ENCODE assay signal across 20 mouse cellular contexts in genomic region chr4:76297375-76297774, GRCm38 (mm10).
"Had no signal": no experiment of that assay in that cellular context is flagged by ENCODE, and none has a peak within 500 bp of the region (broad histone marks: within the 10 kb centered on the region; RNA-seq: fewer than 3 reads in every experiment).

No protein-coding gene starts in this region.

- H3K27ac ChIP-seq: intestine, embryonic 15.5 days; layer of hippocampus, adult 2 months; limb, embryonic 13.5 days; liver, embryonic 14.5 days; macrophage; midbrain, embryonic 12.5 days; midbrain, embryonic 15.5 days; neural tube, embryonic 12.5 days; neural tube, embryonic 15.5 days; stomach, embryonic 15.5 days had no signal

- DNase-seq: kidney, adult 11 months; kidney, adult 9 months; kidney, postnatal 14 days; kidney, postnatal 4 days; layer of hippocampus, adult 9-11 months; liver, postnatal 0 days; right cerebral cortex, adult 18-20 months; right cerebral cortex, postnatal 14 days; right cerebral cortex, postnatal 4 days; thymus, postnatal 25 days had no signal

- H3K4me3 ChIP-seq: intestine, embryonic 15.5 days; layer of hippocampus, adult 2 months; limb, embryonic 13.5 days; midbrain, embryonic 12.5 days; midbrain, embryonic 15.5 days; neural tube, embryonic 12.5 days; neural tube, embryonic 15.5 days; stomach, embryonic 15.5 days had no signal

- ATAC-seq: intestine, embryonic 15.5 days; liver, postnatal 0 days; midbrain, embryonic 15.5 days had no signal

- H3K36me3 ChIP-seq: intestine, embryonic 15.5 days; limb, embryonic 13.5 days; midbrain, embryonic 12.5 days; midbrain, embryonic 15.5 days; neural tube, embryonic 12.5 days; neural tube, embryonic 15.5 days; stomach, embryonic 15.5 days had no signal

- H3K9ac ChIP-seq: intestine, embryonic 15.5 days; limb, embryonic 13.5 days; liver, embryonic 14.5 days; liver, postnatal 0 days; midbrain, embryonic 12.5 days; midbrain, embryonic 15.5 days; neural tube, embryonic 12.5 days; neural tube, embryonic 15.5 days; stomach, embryonic 15.5 days had no signal

- H3K27me3 ChIP-seq: intestine, embryonic 15.5 days; limb, embryonic 13.5 days; midbrain, embryonic 12.5 days; midbrain, embryonic 15.5 days; neural tube, embryonic 12.5 days; neural tube, embryonic 15.5 days; stomach, embryonic 15.5 days had no signal

- H3K4me1 ChIP-seq: intestine, embryonic 15.5 days; midbrain, embryonic 12.5 days; midbrain, embryonic 15.5 days; neural tube, embryonic 12.5 days; neural tube, embryonic 15.5 days; stomach, embryonic 15.5 days had no signal

- H3K4me2 ChIP-seq: intestine, embryonic 15.5 days; limb, embryonic 13.5 days; midbrain, embryonic 12.5 days; midbrain, embryonic 15.5 days; neural tube, embryonic 12.5 days; neural tube, embryonic 15.5 days; stomach, embryonic 15.5 days had no signal

- H3K9me3 ChIP-seq: intestine, embryonic 15.5 days; limb, embryonic 13.5 days; midbrain, embryonic 12.5 days; midbrain, embryonic 15.5 days; neural tube, embryonic 12.5 days; neural tube, embryonic 15.5 days; stomach, embryonic 15.5 days had no signal
